Mouse (Mus musculus) layer of hippocampus, postnatal 10 days (tissue): Measurements from ENCODE around the gene Fmnl3. TPM values are rescaled to one million over a fixed set of nuclear protein-coding genes. Genes with fewer than 3 reads are reported as not detected.

ENCODE experiments used
- total RNA-seq, 2 experiments: library from RNA; stranded (reverse); gene quantifications; 2 replicates each; pipeline ENCODE4 v1.2.3; 2021

Fmnl3 gene
- total RNA-seq, 2 experiments from 2014 or later: 13.8 to 18.0 TPM

Other genes with a start within 250 kb of the Fmnl3 start
- 10 to 100 TPM; 32.3 to 35.1 TPM for gene Spats2, start 244.6 kb downstream of the Fmnl3 start, total RNA-seq
- 100 to 1,000 TPM in 1 of 2 experiments, 10 to 100 TPM in 1; 91.5 to 105 TPM for gene Kcnh3, start 145.6 kb downstream of the Fmnl3 start, total RNA-seq
- gene Mcrs1, start 118.5 kb downstream of the Fmnl3 start, total RNA-seq: 100 to 1,000 TPM in 1 of 2 experiments, 10 to 100 TPM in 1; 96.8 to 100 TPM
- gene Prpf40b, start 75.4 kb downstream of the Fmnl3 start, total RNA-seq: 100 to 1,000 TPM in 1 of 2 experiments, 10 to 100 TPM in 1; 85.8 to 105 TPM
- 1 to 10 TPM; 2.0 to 2.1 TPM for gene Fam186b, start 74.6 kb downstream of the Fmnl3 start, total RNA-seq
- 100 to 1,000 TPM; 356 to 357 TPM for gene Tmbim6, start 22.4 kb upstream of the Fmnl3 start, total RNA-seq
- gene Nckap5l, start 87.3 kb upstream of the Fmnl3 start, total RNA-seq: 10 to 100 TPM; 32.5 to 38.1 TPM
- 1 to 10 TPM; 5.1 to 5.5 TPM for gene Bcdin3d, start 104.2 kb upstream of the Fmnl3 start, total RNA-seq
- gene Faim2, start 157.7 kb upstream of the Fmnl3 start, total RNA-seq: 100 to 1,000 TPM in 1 of 2 experiments, 10 to 100 TPM in 1; 98.1 to 101 TPM
- not detected for gene Aqp2, start 208.6 kb upstream of the Fmnl3 start, total RNA-seq
- under 1 TPM; 0.32 to 0.62 TPM for gene Aqp5, start 220.3 kb upstream of the Fmnl3 start, total RNA-seq
- gene Aqp6, start 230.9 kb upstream of the Fmnl3 start, total RNA-seq: not detected